Mouse (Mus musculus): ENCODE measurements around the gene Rarres1.

Rarres1 gene

GRCm38 (mm10) chr3:67492086-67492869, 23.0 kb downstream of the Rarres1 start:
- DNase-seq (ENCODE audit: low read depth), result no peak

GRCm38 (mm10) chr3:67490156-67490555, 25.2 kb downstream of the Rarres1 start:
- DNase-seq (ENCODE audit: low read depth), result no peak

GRCm38 (mm10) chr3:67485233-67485632, 30.1 kb downstream of the Rarres1 start:
- DNase-seq (ENCODE audit: low read depth), result no peak

GRCm38 (mm10) chr3:67482400-67482799, 32.9 kb downstream of the Rarres1 start:
- no peak for DNase-seq (ENCODE audit: low read depth)

GRCm38 (mm10) chr3:67479806-67480205, 35.5 kb downstream of the Rarres1 start:
- DNase-seq (ENCODE audit: low read depth), result no peak

GRCm38 (mm10) chr3:67473438-67473837, 41.9 kb downstream of the Rarres1 start:
- no peak for DNase-seq (ENCODE audit: low read depth)

DNA sequence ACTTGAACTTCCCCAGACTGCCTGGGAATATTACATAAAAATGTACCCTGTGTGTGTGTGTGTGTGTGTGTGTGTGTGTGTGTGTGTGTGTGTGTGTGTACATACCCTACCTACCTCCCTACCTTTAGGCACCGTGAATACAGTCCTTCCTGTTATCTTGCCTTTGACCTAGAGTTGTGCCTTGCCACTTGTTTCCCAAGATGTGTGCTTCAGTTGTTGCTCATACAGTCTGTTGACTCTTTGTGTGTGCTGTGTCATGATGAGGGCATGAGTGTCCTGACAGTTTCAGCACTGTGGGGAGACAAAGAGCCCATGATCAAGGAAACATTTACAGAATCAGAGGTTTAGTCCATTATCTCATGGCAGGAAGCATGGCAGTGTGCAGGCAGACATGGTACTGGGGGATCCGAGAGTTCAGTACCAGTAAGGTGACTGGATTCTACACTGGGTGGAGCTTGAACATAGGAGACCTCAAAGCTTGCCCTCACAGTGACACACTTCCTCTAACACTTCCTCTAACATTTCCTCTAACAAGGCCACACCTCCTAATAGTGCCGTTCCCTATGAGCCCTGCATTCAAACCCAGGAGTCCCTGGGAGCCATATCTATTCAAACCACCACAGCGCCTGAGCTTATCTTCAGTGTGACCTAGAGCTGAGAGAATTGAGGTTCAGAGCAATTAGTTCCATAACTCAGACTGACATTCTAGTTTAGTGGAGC, 43.8 kb downstream of the Rarres1 start:
- no peak for DNase-seq (ENCODE audit: low read depth)

DNA sequence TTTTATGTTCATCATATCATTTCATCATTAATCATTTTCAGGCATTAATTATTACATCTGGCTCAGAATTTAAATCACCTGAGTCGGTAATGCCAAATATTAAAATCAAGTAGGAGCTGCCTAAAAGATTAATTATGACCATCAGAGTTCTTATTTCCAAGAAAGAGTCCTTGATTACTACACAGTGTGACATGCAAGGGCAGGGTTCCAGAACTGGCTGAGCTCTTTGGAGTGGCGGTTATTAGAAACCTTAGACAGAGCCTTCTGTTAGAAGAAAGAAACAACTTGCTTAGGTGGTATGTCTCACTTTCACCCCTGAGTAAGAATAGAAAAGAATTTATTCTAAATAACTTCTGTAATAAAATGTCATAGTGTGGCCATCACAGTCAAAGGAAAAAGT, 48.0 kb downstream of the Rarres1 start:
- DNase-seq (ENCODE audit: low read depth), result no peak

DNA sequence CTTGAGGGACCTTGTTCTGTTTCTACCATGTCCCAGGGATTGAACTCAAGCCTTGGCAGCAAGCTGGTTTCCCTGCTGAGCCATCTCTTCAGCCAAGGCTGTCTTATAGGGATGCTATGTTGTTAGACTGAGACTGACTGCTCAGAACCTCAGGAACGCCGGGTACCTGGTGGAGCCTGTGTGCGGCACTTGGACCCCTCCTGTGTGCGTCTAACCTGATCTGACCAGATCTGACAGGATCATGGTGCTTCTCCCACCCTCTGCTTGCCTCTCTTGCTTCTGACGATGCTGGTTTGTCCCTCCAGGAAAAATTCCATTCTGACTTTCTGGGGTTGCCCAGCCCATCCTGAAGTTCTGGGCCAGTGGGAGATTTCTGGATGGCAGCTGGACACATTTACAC, 48.7 kb downstream of the Rarres1 start:
- no peak for DNase-seq (ENCODE audit: low read depth)

DNA sequence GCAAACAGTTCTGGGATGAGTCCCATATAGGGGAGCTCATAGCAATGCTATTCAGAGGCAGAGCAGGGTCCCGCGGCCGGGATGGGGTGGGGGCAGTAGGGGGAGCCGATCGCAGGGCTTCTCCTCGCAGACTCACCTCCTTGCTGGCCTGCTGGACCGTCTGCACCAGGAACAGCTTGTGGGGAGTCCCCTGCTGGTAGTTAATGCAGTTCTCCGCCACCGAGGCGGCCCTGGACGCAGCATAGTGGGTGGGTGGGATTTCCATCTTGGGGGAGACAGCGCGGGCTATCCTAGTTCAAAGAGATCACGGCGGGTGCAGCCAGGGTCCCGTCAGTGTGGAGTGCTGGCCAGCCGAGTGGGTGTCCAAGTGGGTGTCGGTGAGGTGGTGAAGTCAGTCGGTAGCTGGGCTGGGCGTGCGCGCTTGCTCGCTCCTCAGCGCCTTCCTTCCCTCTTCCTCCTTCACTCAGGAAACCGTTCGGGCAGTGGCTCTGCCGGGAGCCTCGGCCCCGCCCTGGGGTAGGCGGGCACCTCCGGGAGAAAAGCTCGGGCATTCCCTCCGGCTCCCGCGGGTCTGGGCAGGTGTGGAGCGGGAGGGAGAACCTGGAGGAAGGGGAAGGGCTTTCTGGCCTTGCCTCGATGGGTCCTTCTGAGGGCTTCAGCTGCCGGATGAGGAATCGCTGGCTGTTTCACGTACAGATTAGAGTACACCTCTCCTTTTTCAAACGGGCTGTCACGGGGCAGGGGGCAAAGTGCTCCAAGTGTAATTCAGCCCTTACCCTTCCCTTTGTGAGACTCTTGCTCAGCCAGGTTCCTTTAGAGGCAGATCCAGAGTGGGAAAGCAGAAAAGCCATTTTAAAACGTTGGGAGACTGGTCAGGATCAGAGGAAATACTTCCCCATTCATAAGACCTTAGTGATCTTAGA, 51.6 kb downstream of the Rarres1 start, which contains the start of gene Lxn:
Gene Lxn (minus strand): TSS at position 477 of the 923 bp plus-strand sequence.
- DNase-seq (ENCODE audit: low read depth), result peak; percentile 33

- DNase-seq (ENCODE audit: low read depth), result no peak
These were observed 52.3 kb downstream of the Rarres1 start for GRCm38 (mm10) chr3:67463001-67463400.

- no peak for DNase-seq (ENCODE audit: low read depth)
These were observed 52.7 kb downstream of the Rarres1 start for GRCm38 (mm10) chr3:67462578-67462977.

- no peak for DNase-seq (ENCODE audit: low read depth)
These were observed 53.3 kb downstream of the Rarres1 start for GRCm38 (mm10) chr3:67462015-67462414.

- no peak for DNase-seq (ENCODE audit: low read depth)
These were observed 55.4 kb downstream of the Rarres1 start for GRCm38 (mm10) chr3:67459881-67460280.

- no peak for DNase-seq (ENCODE audit: low read depth)
These were observed 64.6 kb downstream of the Rarres1 start for GRCm38 (mm10) chr3:67450601-67451210.

- no peak for DNase-seq (ENCODE audit: low read depth)
These were observed 65.7 kb downstream of the Rarres1 start for GRCm38 (mm10) chr3:67449660-67450059.

DNA sequence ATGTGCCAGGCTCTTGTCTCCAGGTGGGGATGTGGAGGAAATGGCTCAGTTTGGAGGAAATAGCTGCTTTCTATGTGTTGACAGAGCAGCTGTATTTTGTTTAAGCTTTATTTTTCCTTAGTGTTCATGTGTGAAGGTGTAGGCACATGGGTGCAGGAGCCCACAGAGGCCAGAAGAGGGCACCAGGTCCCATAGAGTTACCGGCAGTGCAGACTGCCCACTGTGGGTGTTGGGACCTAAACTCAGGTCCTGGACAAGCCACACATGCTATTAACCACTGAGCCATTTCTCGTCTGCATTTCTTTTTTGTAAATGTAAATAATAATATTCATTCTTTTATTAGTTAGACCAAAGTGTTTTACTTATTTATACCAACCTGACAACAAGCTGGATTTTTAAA, 68.2 kb downstream of the Rarres1 start:
- no peak for DNase-seq (ENCODE audit: low read depth)

DNA sequence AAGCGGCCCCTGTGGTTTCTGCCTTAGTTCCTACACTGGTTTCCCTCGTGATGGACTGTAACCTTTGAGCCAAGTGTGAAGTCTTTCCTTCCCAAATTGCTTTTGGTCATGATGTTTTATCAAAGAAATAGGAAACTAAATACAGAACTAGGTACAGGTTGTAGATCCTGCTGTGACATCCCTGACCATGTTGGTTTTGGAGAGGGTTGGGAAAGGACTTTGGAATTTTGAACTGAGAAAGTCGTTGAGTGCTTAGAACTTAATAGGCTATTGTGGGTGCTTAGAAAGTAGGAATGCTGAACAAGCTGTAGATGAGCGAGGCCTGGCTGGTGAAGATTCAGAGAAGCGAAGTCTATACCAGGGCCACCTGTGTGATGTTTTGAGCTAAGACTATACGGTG, 81.3 kb downstream of the Rarres1 start:
- DNase-seq (ENCODE audit: low read depth), result no peak

DNA sequence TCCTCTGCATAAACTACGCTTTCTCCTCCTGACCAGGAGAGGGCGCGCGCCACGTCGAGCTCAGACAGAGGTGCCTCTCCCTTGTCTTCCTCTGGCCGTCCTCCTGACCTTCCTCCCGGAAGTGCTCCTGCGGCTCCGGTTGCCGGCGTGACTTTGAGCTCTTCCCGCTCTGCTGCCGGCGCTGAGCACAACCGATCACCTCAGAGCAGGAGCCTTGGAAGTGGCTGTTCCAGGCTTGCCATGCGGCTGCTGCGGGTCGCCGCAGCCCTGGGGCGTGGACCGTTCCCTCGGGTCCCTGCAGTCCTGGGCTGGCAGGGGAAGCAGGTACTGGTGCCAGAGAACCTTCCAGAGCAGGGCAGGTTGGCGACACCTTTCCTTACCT, 85.3 kb downstream of the Rarres1 start, which contains the start of gene Gfm1:
Gene Gfm1 (plus strand): TSS at position 98 of the 382 bp plus-strand sequence.
- DNase-seq (ENCODE audit: low read depth), result peak; percentile 80

DNA sequence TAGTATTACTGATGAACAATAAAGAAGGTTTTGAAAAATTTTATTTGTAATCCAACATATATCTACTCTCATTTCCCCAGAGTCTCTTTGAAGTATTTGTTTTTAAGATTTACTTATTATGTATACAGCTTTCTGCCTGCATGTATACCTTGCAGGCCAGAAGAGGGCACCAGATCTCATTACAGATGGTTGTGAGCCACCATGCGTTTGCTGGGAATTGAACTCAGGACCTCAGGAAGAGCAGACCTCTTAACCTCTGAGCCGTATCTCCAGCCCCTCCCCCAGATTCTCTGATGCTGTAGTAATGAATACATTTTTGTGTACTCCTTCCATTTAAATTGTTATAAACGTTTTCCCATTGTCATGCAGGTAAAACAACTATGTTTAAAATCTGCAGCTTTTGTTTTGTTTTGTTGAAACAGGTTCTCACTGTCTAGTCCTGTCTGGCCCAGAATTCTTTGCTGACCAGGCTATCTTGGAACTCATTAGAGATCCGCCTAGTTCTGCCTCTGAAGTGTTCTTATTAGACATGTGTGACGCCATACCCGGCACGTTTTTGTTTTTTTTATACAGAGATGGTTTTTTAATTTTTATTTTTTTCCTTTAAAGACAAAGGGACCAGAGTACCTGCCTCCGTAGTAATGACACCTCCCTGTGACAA, 85.9 kb downstream of the Rarres1 start:
- no peak for DNase-seq (ENCODE audit: low read depth)
